In genomic region chr2:103760906-103761716, GRCm38 (mm10) we compare ENCODE assay signal across 8 mouse cellular contexts. TPM values are rescaled to one million over a fixed set of nuclear protein-coding genes. Genes with fewer than 3 reads are reported as not detected.
DNase-seq lines count a peak whose midpoint lies in the region; ATAC-seq and TF ChIP-seq lines count a peak whose summit lies in the region.

Gene Nat10, minus strand, starts transcription at chr2:103761270.

- H3K27me3 ChIP-seq in C2C12 (ENCODE audit: control insufficient read depth, insufficient read depth, insufficient read length): no peaks in the 10 kb centered on the region
- H3K27me3 ChIP-seq in erythroblast, embryonic 14.5 days (ENCODE audit: control insufficient read depth): no peaks in the 10 kb centered on the region
- H3K27me3 ChIP-seq in heart, embryonic 11.5 days (ENCODE audit: control insufficient read depth, insufficient read depth, low read length): no peaks in the 10 kb centered on the region
- H3K27me3 ChIP-seq in kidney, embryonic 16.5 days (ENCODE audit: insufficient read depth, low read length): no peaks in the 10 kb centered on the region
- H3K27me3 ChIP-seq in liver, adult 2 months (ENCODE audit: control insufficient read depth, insufficient read depth, low read length): no peaks in the 10 kb centered on the region
- H3K27me3 ChIP-seq in myocyte (ENCODE audit: control insufficient read depth, insufficient read depth, insufficient read length): no peaks in the 10 kb centered on the region
- no peaks in the 10 kb centered on the region for H3K27me3 ChIP-seq in splenic B cell, adult 2 months (ENCODE audit: control insufficient read depth, insufficient read depth, low read length, poor library complexity, severe bottlenecking)

- H3K79me3 ChIP-seq in C2C12 (ENCODE audit: low read depth): peaks cover 37% of the 10 kb centered on the region

- H3K4me2 ChIP-seq in heart, embryonic 11.5 days: peak within 1 kb of the TSS; percentile 91
- H3K4me2 ChIP-seq in kidney, embryonic 16.5 days (replicated peaks; ENCODE audit: low read depth, low read length): peak within 1 kb of the TSS; percentile 81
- peak within 1 kb of the TSS; percentile 90 for H3K4me2 ChIP-seq in myocyte (ENCODE audit: low read depth)

- 0 out of 2 replicates have a peak, but pooled peaks have one; percentile 19 for TF ChIP-seq POLR2A in brain, embryonic 14.5 days (IDR thresholded peaks at IDR 0.05; ENCODE audit: borderline replicate concordance, extremely low read depth, insufficient read depth, insufficient read length, poor library complexity, severe bottlenecking)
- no peak for TF ChIP-seq POLR2A in liver, adult 2 months (IDR thresholded peaks at IDR 0.05; ENCODE audit: extremely low read depth, insufficient read depth, low read length)
- peak; percentile 77 for TF ChIP-seq POLR2A in myocyte (IDR thresholded peaks at IDR 0.05; ENCODE audit: insufficient read length, low read depth)

- under 1% methylated on average over 47 of the region's 47 CpGs for WGBS in heart, embryonic 11.5 days (ENCODE audit: insufficient replicate concordance)
- under 1% methylated on average over 47 of the region's 47 CpGs for WGBS in kidney, embryonic 16.5 days
- WGBS in liver, adult 2 months: under 1% methylated on average over 47 of the region's 47 CpGs

- peak; percentile 91 for ATAC-seq in heart, embryonic 11.5 days (replicated peaks; ENCODE audit: insufficient number of reproducible peaks, low FRiP score, low TSS enrichment)
- ATAC-seq in kidney, embryonic 16.5 days (ENCODE audit: low FRiP score, low TSS enrichment): peak; percentile 97

- H3K27ac ChIP-seq in heart, embryonic 11.5 days (ENCODE audit: low read depth, low read length): peak within 1 kb of the TSS; percentile 86
- peak within 1 kb of the TSS; percentile 82 for H3K27ac ChIP-seq in kidney, embryonic 16.5 days (ENCODE audit: low read length)
- H3K27ac ChIP-seq in liver, adult 2 months (replicated peaks; ENCODE audit: insufficient read depth, low read depth, low read length): peak within 1 kb of the TSS; percentile 22; the same call in 1 of the 2 replicates

- peak within 1 kb of the TSS; percentile 77 for H3K9ac ChIP-seq in heart, embryonic 11.5 days (ENCODE audit: low read depth, low read length)
- peak within 1 kb of the TSS; percentile 75 for H3K9ac ChIP-seq in kidney, embryonic 16.5 days (replicated peaks; ENCODE audit: low read length)
- peak within 1 kb of the TSS; percentile 43 for H3K9ac ChIP-seq in liver, adult 2 months (ENCODE audit: low read depth, low read length)

- H3K79me2 ChIP-seq in C2C12 (ENCODE audit: control insufficient read depth, insufficient read depth) (peaks cover 42% of the 10 kb centered on the region), myocyte (ENCODE audit: control insufficient read depth, insufficient read depth) (peaks cover 16% of the 10 kb centered on the region)
- H3K79me2 ChIP-seq in liver, adult 2 months (ENCODE audit: control insufficient read depth, insufficient read depth, low read length): no peaks in the 10 kb centered on the region

- peaks cover 38% of the 10 kb centered on the region for H3K36me3 ChIP-seq in C2C12 (ENCODE audit: control insufficient read depth, insufficient read depth)
- peaks cover 26% of the 10 kb centered on the region for H3K36me3 ChIP-seq in erythroblast, embryonic 14.5 days (ENCODE audit: control insufficient read depth)
- H3K36me3 ChIP-seq in heart, embryonic 11.5 days (ENCODE audit: control insufficient read depth, insufficient read depth, low read length): peaks cover 4% of the 10 kb centered on the region; the same call in 1 of the 2 replicates
- peaks cover 14% of the 10 kb centered on the region for H3K36me3 ChIP-seq in kidney, embryonic 16.5 days (ENCODE audit: insufficient read depth, low read length)
- H3K36me3 ChIP-seq in liver, adult 2 months (ENCODE audit: control insufficient read depth, insufficient read depth, low read length): peaks cover 17% of the 10 kb centered on the region
- H3K36me3 ChIP-seq in myocyte (ENCODE audit: control insufficient read depth, insufficient read depth): peaks cover 16% of the 10 kb centered on the region
- peaks cover 2% of the 10 kb centered on the region; the same call in 1 of the 2 replicates for H3K36me3 ChIP-seq in splenic B cell, adult 2 months (ENCODE audit: control insufficient read depth, insufficient read depth, low read length, poor library complexity, severe bottlenecking)

- H3K4me1 ChIP-seq in erythroblast, embryonic 14.5 days (ENCODE audit: control insufficient read depth): peaks cover 34% of the 10 kb centered on the region
- H3K4me1 ChIP-seq in heart, embryonic 11.5 days (ENCODE audit: control insufficient read depth, insufficient read depth, low read length): 0 out of 2 replicates have a peak, but pooled peaks cover 3% of the 10 kb centered on the region
- peaks cover 10% of the 10 kb centered on the region; the same call in 1 of the 2 replicates for H3K4me1 ChIP-seq in kidney, embryonic 16.5 days (ENCODE audit: insufficient read depth, low read length)
- 0 out of 2 replicates have a peak, but pooled peaks cover 6% of the 10 kb centered on the region for H3K4me1 ChIP-seq in liver, adult 2 months (ENCODE audit: control insufficient read depth, insufficient read depth, low read length)

- H3K4me3 ChIP-seq in C2C12 (ENCODE audit: insufficient read depth, poor library complexity, severe bottlenecking) (peak within 1 kb of the TSS; percentile 95), myocyte (peak within 1 kb of the TSS; percentile 86)
- H3K4me3 ChIP-seq in erythroblast, embryonic 14.5 days (replicated peaks): peak within 1 kb of the TSS; percentile 95
- peak within 1 kb of the TSS; percentile 83 for H3K4me3 ChIP-seq in heart, embryonic 11.5 days (ENCODE audit: low read depth, low read length)
- H3K4me3 ChIP-seq in kidney, embryonic 16.5 days (ENCODE audit: low read length): peak within 1 kb of the TSS; percentile 91
- peak within 1 kb of the TSS; percentile 64 for H3K4me3 ChIP-seq in liver, adult 2 months (ENCODE audit: insufficient read depth, low read depth, low read length)

- TF ChIP-seq CTCF in C2C12 (IDR thresholded peaks at IDR 0.05; ENCODE audit: control insufficient read depth, insufficient read depth, insufficient read length): no peak
- TF ChIP-seq CTCF in brain, embryonic 14.5 days (IDR thresholded peaks at IDR 0.05; ENCODE audit: borderline replicate concordance, extremely low read depth, insufficient read depth, insufficient read length): no peak
- no peak for TF ChIP-seq CTCF in liver, adult 2 months (IDR thresholded peaks at IDR 0.05; ENCODE audit: low read depth, low read length)

- H3ac ChIP-seq in C2C12 (ENCODE audit: control insufficient read depth, insufficient read length, low read depth) (peak within 1 kb of the TSS; percentile 74), myocyte (ENCODE audit: control insufficient read depth, insufficient read length) (peak within 1 kb of the TSS; percentile 8)

- DNase-seq in brain, embryonic 14.5 days (ENCODE audit: low read depth): peak; percentile 100
- peak; percentile 93 for DNase-seq in liver, adult 2 months (ENCODE audit: extremely low read depth, low read depth, low spot score)
- peak; percentile 100 for DNase-seq in splenic B cell, adult 2 months (ENCODE audit: low read depth, low spot score)

- no peaks in the 10 kb centered on the region for H3K9me3 ChIP-seq in erythroblast, embryonic 14.5 days (ENCODE audit: control insufficient read depth, low read length)
- no peaks in the 10 kb centered on the region for H3K9me3 ChIP-seq in heart, embryonic 11.5 days (replicated peaks; ENCODE audit: control insufficient read depth, low read length)
- no peaks in the 10 kb centered on the region for H3K9me3 ChIP-seq in kidney, embryonic 16.5 days (ENCODE audit: low read length)

TF ChIP-seq in C2C12, 6 proteins besides CTCF, POLR2A, EP300 and RAD21:
- TF ChIP-seq MYOG (IDR thresholded peaks at IDR 0.05; ENCODE audit: control insufficient read depth, extremely low read depth, insufficient read length) (no peak), USF1 (IDR thresholded peaks at IDR 0.05; ENCODE audit: low read depth) (peak; percentile 82), MAX (IDR thresholded peaks at IDR 0.05) (peak; percentile 98)
TF ChIP-seq in C2C12: peak in this region for 2.

TF ChIP-seq in myocyte, 11 proteins besides CTCF, POLR2A, EP300 and RAD21:
- peak; percentile 83 for TF ChIP-seq SRF (IDR thresholded peaks at IDR 0.05; ENCODE audit: control insufficient read depth, insufficient read length, low read depth)
- no peak for TF ChIP-seq TCF3 (IDR thresholded peaks at IDR 0.05; ENCODE audit: insufficient read length, low read depth)
- TF ChIP-seq MYOD1 (IDR thresholded peaks at IDR 0.05; ENCODE audit: control insufficient read depth in 1 of 3, insufficient read length in 2 of 3, low read depth in 2 of 3): peak in 1 of 3 experiments; percentile 24
- peak; percentile 100 for TF ChIP-seq POLR2AphosphoS2 (IDR thresholded peaks at IDR 0.05; ENCODE audit: insufficient read length, low read depth)
- TF ChIP-seq MAX (IDR thresholded peaks at IDR 0.05; ENCODE audit: low read depth): peak; percentile 95
- no peak for TF ChIP-seq E2F4 (IDR thresholded peaks at IDR 0.05; ENCODE audit: insufficient read depth)
- peak in 1 of 3 experiments; percentile 40 for TF ChIP-seq MYOG (IDR thresholded peaks at IDR 0.05; ENCODE audit: control insufficient read depth in 1 of 3, insufficient read depth in 1 of 3, insufficient read length in 2 of 3, low read depth in 2 of 3)
- no peak for TF ChIP-seq REST (IDR thresholded peaks at IDR 0.05; ENCODE audit: insufficient read depth, insufficient read length)
- 0 out of 2 replicates have a peak, but pooled peaks have one; percentile 53 for TF ChIP-seq CEBPB (IDR thresholded peaks at IDR 0.05; ENCODE audit: insufficient read depth, poor library complexity, severe bottlenecking)
- peak; percentile 84 for TF ChIP-seq USF1 (IDR thresholded peaks at IDR 0.05; ENCODE audit: low read depth)
- no peak for TF ChIP-seq TCF12 (IDR thresholded peaks at IDR 0.05; ENCODE audit: insufficient read depth, poor library complexity, severe bottlenecking)

RNA-seq across cellular contexts. Expression of gene Nat10, which starts in this region (rescaled TPM):
- polyA plus RNA-seq in C2C12 (2012; fragmentation: generic; extraction: Trizol): 28.0 TPM
- 58.0 and 74.1 TPM in 2 replicates for polyA plus RNA-seq in brain, embryonic 14.5 days (2012; rRNA removed)
- 0.41 and 0.52 TPM in 2 replicates for polyA plus RNA-seq in erythroblast, embryonic 14.5 days (2012)
- polyA plus RNA-seq in heart, embryonic 11.5 days (2014; fragmentation: Nextera tagmentation; extraction: Ambion mirVana): 15.3 and 18.0 TPM in 2 replicates
- 32.1 and 32.2 TPM in 2 replicates for polyA plus RNA-seq in kidney, embryonic 16.5 days (2015; fragmentation: Nextera tagmentation; extraction: Ambion mirVana)
- total RNA-seq in liver, adult 2 months (2014; rRNA removed): 8.8 and 8.9 TPM in 2 replicates
- polyA plus RNA-seq in liver, adult 2 months (2012; rRNA removed): 16.3 and 28.7 TPM in 2 replicates
- 20.6 TPM for polyA plus RNA-seq in myocyte (2012; fragmentation: generic; extraction: Trizol)

Comparison
In these comparisons a context has a peak if more than half of its experiments do, and no peak if none do; other contexts are left out.
1. Peak in every context shown above with its lines: DNase-seq, ATAC-seq, H3K4me3 ChIP-seq and H3K27ac ChIP-seq.
2. RNA of gene Nat10 (polyA plus RNA-seq): 58.0 to 74.1 TPM in brain, embryonic 14.5 days, 32.1 to 32.2 TPM in kidney, embryonic 16.5 days, 16.3 to 28.7 TPM in liver, adult 2 months, 28.0 TPM in C2C12 (single experiment), 20.6 TPM in myocyte (single experiment) and 15.3 to 18.0 TPM in heart, embryonic 11.5 days; 0.41 to 0.52 TPM in erythroblast, embryonic 14.5 days; every median in the first group is over 10 times any median in the second.
3. H3K27ac ChIP-seq: peak in every context shown above with its lines; median percentile 86 in heart, embryonic 11.5 days; 82 in kidney, embryonic 16.5 days; 22 in liver, adult 2 months.